Mouse (Mus musculus) frontal cortex, adult (tissue): Measurements from ENCODE around the gene Homer1.

ENCODE experiments used
- ATAC-seq: cut with Nextera tagmentation; 2 replicates; pipeline ENCODE4 v1.9.2; 2017; ENCODE audit warnings: mild to moderate bottlenecking, moderate library complexity, mixed read lengths; ENCODE audit not compliant: low TSS enrichment

Gene Homer1

GRCm38 (mm10) chr13:93299316-93299715 lies at the start of gene Homer1:
Gene Homer1 (plus strand): TSS chr13:93299635.
- no peak for ATAC-seq

DNA sequence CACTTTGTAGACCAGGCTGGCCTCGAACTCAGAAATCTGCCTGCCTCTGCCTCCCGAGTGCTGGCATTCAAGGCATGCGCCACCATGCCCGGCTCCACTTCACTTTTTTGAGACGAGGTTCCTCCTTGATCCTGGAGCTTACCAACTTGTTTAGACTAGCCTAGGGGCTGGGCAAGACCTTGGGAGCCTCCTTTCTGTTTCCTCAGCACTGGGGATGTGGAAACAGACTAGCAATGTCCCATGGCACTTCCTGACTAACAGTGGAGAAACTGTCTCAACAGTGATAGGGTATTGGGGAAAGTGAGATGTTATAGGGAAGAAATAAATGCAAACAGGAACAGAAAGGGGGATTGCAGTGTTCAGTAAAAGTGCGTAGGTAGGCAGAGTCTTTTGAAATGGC lies 47.7 kb upstream of the Homer1 start:
- no peak for ATAC-seq

GRCm38 (mm10) chr13:93252175-93252574 lies 47.3 kb upstream of the Homer1 start:
- ATAC-seq, result no peak

DNA sequence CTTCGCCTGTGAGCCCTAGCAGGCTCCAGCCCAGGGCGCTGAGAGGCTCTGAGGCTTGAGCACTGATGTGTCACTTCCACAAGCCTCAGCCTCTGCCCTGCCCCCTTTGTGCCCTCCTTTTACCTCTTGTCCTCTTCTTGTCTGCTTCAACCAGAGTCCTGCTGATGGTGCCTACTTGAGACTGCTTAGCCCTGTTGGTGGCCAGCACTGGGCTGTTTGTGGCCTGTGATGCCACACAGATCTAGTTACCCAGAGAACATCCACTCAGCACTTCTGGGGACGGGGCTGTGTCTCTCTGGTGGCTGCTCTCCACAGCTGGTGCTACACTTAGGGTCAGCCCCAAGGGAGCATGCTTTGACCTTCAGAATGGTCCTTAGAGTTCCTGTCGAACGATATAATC lies 46.5 kb upstream of the Homer1 start:
- no peak for ATAC-seq

DNA sequence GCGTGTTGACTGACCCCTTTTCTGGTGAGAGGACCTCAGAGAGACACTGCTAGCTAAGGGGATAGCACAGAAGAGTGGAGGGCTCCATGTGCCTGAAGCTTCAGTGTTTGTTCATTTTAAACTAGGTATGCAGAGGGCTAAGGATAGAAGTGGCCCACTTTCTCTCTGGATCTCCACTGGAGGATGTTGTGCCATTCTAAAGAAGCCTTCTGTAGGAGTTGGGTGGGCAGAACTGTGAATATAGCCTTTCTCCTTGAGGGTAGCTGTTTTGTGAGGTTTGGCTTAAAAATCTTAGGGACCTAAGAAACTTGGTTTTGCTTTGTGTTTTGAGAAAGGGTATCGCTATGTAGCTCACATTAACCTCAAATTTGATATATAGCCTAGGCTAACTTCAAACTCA lies 32.3 kb upstream of the Homer1 start:
- ATAC-seq, result peak; percentile 95

- peak; percentile 21; the same call in 1 of the 2 replicates for ATAC-seq
Measured at GRCm38 (mm10) chr13:93300581-93300980, 1.1 kb downstream of the Homer1 start.

DNA sequence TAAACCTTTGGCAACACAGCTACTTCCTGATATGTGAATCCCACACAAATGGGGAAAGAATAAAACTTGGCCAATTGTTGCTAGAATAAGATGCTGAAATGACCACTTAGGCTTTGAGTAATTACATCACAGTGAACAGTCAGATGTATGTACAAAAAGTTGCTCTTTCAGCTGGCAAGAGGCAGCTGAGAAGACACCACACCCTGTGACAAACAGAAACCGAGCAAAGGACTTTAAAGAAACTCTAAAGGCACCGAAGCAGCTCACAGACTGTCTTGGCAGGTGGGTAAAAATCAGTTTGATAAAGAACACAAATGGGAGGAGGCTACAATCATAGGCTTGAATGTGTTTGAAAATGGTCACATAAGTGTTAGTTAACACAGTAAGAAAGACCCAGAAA lies 1.6 kb downstream of the Homer1 start:
- no peak for ATAC-seq

DNA sequence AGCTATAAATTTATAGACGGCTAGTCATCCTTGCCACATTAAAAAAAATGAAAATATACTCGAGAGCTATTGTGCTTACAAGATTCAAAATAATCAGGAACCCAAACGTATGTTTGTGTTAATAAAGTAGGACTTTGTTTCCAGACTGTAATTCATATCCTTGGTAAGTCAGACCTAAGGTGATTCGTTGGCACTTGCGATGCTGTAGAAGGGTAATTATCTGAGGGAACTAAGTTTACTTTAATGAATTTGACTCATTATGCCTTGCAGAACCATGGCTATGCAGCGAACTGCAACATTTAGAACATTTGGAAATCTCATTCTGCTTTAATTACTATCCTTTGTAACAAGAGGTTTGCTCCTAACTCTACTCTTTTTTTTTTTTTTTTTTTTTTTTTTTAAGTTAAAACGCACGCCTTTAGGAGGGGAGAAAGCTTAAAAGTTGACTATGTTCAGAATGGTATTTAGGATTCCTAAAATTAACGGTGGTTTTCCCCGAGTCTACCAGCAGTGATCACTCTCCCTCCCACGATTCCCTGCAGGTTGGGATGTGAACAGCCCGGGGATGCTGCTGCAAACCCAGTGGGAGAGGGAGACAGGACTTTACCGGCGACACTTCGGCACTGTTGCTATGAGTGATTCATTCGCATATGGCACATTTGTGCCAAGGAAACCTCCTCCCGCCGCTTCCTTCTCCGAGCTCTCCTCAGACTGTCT lies 3.6 kb downstream of the Homer1 start:
- no peak for ATAC-seq

DNA sequence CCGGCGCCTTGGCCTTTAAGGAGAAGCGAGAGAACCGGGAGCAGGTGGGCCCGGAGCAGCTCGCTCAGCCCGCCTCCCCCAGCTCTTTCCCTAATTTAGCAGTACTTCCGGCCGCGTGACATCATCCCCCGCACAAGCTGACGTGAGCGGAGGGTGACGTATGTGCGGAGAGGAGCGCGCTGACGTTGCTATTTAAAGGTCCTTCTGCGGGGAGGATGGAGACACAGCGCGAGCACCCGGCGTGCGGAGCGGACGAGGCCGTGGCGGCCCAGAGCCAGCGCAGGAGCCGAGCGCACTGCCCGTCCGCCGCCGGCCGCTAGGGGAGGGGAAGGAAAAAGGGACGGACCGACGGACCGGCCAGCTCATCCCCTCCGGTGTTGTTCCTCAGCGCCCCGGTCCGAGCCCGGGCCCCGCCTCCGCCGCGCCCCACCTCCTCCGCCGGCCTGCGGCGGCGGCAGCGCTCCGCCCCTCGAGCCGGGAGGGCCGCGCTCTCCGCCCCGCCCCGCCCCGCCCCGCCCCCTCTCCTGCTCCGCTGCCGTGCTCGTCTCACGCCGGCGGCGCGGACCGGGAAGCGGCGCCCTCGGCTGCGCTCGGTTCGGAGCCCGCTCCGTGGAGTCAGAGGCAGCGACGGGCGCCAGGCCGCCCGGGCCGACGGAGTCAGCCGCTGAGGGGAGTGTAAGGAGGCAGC lies 4.3 kb downstream of the Homer1 start:
- ATAC-seq, result peak; percentile 81

DNA sequence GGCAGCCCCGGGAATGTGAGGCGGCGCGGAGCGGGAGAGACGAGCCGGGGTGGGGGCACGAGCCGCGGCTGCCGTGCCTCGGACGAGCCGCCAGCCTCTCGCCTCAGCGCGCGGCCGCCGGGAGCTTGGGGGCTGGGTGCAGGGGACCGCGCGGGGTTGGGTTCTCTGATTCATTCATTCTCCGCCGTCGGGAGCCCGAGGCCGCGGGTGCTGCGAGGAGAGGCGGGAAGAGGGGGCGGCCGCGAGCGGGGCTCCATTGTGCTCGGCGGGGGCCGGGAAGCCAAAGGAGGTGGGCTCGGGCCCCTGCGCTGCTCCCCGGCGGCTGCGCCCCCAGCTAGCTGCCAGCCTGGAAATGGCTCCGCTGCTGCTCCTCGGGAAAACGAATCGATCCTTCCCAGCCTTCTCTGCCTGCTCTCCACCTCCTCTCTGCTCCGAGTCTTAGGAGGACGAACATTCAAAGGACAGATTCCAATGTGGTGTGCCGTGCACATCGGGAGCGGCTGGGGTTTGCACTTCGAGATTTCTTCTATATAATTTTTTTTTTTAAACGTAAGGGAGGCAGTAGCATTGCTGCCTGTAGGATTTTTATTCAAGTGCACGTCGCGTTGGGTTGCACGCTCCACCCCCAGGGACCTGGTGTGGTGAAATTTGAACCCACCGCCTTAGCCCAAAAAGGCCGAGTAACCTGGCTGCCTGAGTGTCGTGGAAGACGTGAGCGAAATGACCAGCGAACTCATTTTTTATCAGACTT lies 5.0 kb downstream of the Homer1 start:
- ATAC-seq, result peak; percentile 5

DNA sequence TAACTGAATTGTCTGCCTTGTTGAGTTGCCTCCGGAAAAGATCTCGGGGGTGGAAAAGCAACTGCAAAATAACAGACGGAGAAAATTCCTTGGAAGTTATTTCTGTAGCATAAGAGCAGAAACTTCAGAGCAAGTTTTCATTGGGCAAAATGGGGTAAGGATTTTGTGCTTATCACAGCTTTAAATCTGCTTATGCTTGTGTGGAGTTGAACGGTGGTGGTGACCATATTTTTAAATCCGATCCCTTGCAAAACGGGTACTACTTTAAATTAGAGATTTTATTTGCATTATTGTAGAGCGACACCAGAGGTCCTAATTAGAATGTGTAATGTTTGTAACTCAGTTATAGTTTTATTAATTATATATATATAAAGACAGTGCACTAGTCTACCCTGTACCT lies 5.7 kb downstream of the Homer1 start:
- ATAC-seq, result no peak

DNA sequence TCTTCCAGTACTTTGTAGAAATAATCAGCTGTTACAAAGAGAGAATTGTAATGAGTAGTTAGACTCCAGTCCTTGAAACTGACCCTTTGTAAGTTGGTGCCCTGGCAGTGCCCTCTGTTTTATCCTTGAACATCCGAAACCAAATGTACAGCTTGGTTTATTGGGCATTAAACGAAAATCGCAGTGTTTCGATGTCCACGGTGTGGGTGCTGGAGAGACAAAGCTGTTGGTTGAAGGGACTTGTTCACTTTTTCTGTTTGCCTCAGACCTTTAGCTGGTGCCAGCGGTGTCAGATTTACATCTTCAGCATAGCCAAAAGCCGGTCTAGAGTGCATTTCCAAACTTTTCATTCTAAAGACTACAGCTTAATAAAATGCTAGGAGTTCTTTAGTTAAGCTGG lies 6.2 kb downstream of the Homer1 start:
- no peak for ATAC-seq

- no peak for ATAC-seq
Measured at GRCm38 (mm10) chr13:93306545-93306944, 7.1 kb downstream of the Homer1 start.

DNA sequence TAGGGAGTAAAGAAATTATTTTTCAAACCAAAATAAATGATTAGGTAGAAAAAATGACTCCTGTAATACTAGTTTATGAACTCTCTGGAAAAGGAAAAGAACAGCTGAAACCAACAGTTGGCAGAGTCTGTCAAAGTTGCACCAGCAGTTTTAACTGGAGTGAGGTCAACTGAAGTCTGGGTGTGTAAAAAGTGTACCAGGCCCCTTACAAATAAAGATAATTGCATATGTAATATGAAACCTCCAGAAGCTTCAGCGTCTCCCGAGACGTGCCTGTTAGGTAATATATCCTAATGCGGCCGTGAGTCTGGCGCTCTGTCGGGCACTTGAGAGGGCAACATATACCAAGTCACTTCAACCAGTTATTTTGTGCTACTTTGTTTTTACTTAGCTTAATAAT lies 8.3 kb downstream of the Homer1 start:
- no peak for ATAC-seq

- ATAC-seq, result no peak
Measured at GRCm38 (mm10) chr13:93309295-93309694, 9.9 kb downstream of the Homer1 start.

- no peak for ATAC-seq
Measured at GRCm38 (mm10) chr13:93312518-93312917, 13.1 kb downstream of the Homer1 start.

DNA sequence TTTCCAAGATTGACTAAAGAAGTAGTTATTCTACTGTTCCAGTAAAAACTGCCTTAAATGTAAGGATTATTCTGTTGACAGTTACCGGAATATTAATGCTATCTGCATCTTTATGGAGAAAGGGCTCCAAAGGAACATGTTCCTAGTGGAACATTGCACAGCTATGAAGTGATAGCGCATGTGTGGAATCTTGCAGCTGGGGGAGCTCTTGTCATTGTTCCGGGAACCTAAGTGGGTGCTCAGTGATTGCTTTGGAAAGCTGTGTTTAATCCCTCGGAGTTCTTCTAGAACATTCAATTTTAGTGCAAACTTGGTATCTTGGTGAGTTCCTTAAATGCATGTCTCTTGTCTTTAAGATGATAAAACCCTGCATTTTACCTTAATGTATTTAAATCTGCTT lies 14.9 kb downstream of the Homer1 start:
- peak; percentile 35; the same call in 1 of the 2 replicates for ATAC-seq

GRCm38 (mm10) chr13:93320089-93320488 lies 20.7 kb downstream of the Homer1 start:
- ATAC-seq, result peak; percentile 83

DNA sequence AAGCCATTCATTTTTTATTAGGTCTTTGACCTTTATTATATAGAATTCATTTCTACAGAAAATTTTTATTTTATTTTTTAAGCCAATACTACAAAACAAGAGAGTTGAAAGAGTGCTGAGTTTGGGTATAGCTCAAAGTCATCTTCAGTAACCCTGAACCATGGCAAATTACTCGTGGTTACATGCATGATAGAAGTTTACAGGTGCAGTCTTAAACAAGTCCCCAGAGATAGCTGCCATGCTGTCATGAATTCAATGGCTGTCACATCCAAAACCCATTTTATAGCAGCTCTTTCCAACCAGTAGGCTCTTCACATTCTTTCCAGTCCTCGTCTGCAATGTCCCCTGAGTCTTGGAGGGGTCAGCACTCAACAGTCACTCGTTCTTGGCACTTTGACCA lies 26.9 kb downstream of the Homer1 start:
- no peak for ATAC-seq

- peak; percentile 50; the same call in 1 of the 2 replicates for ATAC-seq
Measured at GRCm38 (mm10) chr13:93331721-93332120, 32.3 kb downstream of the Homer1 start.

GRCm38 (mm10) chr13:93332491-93332890 lies 33.1 kb downstream of the Homer1 start:
- no peak for ATAC-seq

- ATAC-seq, result no peak
Measured at GRCm38 (mm10) chr13:93335337-93335736, 35.9 kb downstream of the Homer1 start.

- ATAC-seq, result no peak
Measured at GRCm38 (mm10) chr13:93338394-93338793, 39.0 kb downstream of the Homer1 start.
